Mouse (Mus musculus) ES-E14 (cell line): ENCODE results near the gene Cd86. TPM values are rescaled to one million over a fixed set of nuclear protein-coding genes. Genes with fewer than 3 reads are reported as not detected.
A peak's percentile ranks its signal among the peaks of the same experiment; 100 is the strongest.

ENCODE experiments used
- DNase-seq: peaks from one replicate; pipeline ENCODE4 v3.0.0-alpha.2; 2013; ENCODE audit warnings: low read depth, low spot score
- H3K27ac ChIP-seq: 2 replicates; pipeline ENCODE4 v1.5.1; 2012; ENCODE audit warnings: low read depth, mild to moderate bottlenecking, low read length, moderate library complexity, mixed read lengths; ENCODE audit not compliant: poor library complexity, insufficient read depth, severe bottlenecking
- H3K36me3 ChIP-seq: 2 replicates; pipeline ENCODE4 v1.6.1; 2012; ENCODE audit warnings: mild to moderate bottlenecking, low read length, moderate library complexity, mixed read lengths; ENCODE audit not compliant: control insufficient read depth, poor library complexity, insufficient read depth, severe bottlenecking
- H3K4me1 ChIP-seq, 2 experiments: fragments of 150-350 bp in 1 of 2; sonication (generic) in 1 of 2; 2 replicates each; pipeline ENCODE4 v1.6.1; 2012; ENCODE audit warnings: low read length in 2 of 2, mild to moderate bottlenecking in 1 of 2, mixed read lengths in 1 of 2; ENCODE audit not compliant: control insufficient read depth in 2 of 2, insufficient read depth in 2 of 2, poor library complexity in 1 of 2
- H3K4me3 ChIP-seq, 2 experiments: fragments of 150-350 bp in 1 of 2; sonication (generic) in 1 of 2; 2 replicates each; pipeline ENCODE4 v1.5.1; 2012; ENCODE audit warnings: low read length in 2 of 2, low read depth in 1 of 2, mild to moderate bottlenecking in 1 of 2, mixed read lengths in 1 of 2; ENCODE audit not compliant: insufficient read depth in 1 of 2, poor library complexity in 1 of 2, severe bottlenecking in 1 of 2
- H3K9ac ChIP-seq: 2 replicates; pipeline ENCODE4 v1.6.1; 2012; ENCODE audit warnings: low read depth, mild to moderate bottlenecking, low read length, mixed read lengths; ENCODE audit not compliant: poor library complexity, insufficient read depth, severe bottlenecking
- H3K9me3 ChIP-seq: fragments of 150-350 bp; sonication (generic); 2 replicates; pipeline ENCODE4 v1.6.1; 2012; ENCODE audit warnings: low read depth, mild to moderate bottlenecking, low read length; ENCODE audit not compliant: control insufficient read depth, insufficient read depth
- CHD2 ChIP-seq: IDR thresholded peaks from 2 replicates; pipeline ENCODE4 v1.6.1; 2014; ENCODE audit warnings: mild to moderate bottlenecking, low read depth, low read length, inconsistent platforms
- HCFC1 ChIP-seq: IDR thresholded peaks from 2 replicates; pipeline ENCODE4 v1.6.1; 2012; ENCODE audit warnings: low read length, inconsistent platforms, borderline replicate concordance; ENCODE audit not compliant: insufficient read depth
- MAFK ChIP-seq: IDR thresholded peaks from 2 replicates; pipeline ENCODE4 v1.6.1; 2014; ENCODE audit warnings: mild to moderate bottlenecking, low read depth, low read length, inconsistent platforms; ENCODE audit not compliant: insufficient read depth
- ZC3H11A ChIP-seq: IDR thresholded peaks from 2 replicates; pipeline ENCODE4 v1.6.1; 2012; ENCODE audit warnings: low read depth, mild to moderate bottlenecking, inconsistent platforms, low read length, borderline replicate concordance
- ZNF384 ChIP-seq: IDR thresholded peaks from 2 replicates; pipeline ENCODE4 v1.6.1; 2012; ENCODE audit warnings: low read depth, low read length, inconsistent platforms
- in situ Hi-C, 2 experiments: fragments of 600-800 bp; cut with MboI; formaldehyde crosslinking; loops; one replicate each; pipeline ENCODE4 v1.15.1; 2025; ENCODE audit warnings: low sequenced_read_pairs in 2 of 2, inconsistent platforms in 1 of 2; ENCODE audit not compliant: unreplicated experiment in 2 of 2
- total RNA-seq: library from RNA; depleted of rRNA; stranded (reverse); fragments of 300-350 nt; gene quantifications from 2 replicates; pipeline ENCODE4 v1.2.3, GENCODE M21; 2012

Gene Cd86
- total RNA-seq, 1 experiment: 0.62 TPM

- Histone ChIP-seq H3K9me3 (no peaks in the 10 kb centered on the region), H3K27ac (no peak overlapping the region), H3K9ac (no peak overlapping the region), H3K36me3 (no peaks in the 10 kb centered on the region), H3K4me3 (no peak overlapping the region), H3K4me1 (no peaks in the 10 kb centered on the region)
- no peak for DNase-seq
- in situ Hi-C loops: no loop called here
- TF ChIP-seq HCFC1: no peak
- TF ChIP-seq ZC3H11A: no peak
- no peak for TF ChIP-seq MAFK
- TF ChIP-seq CHD2: no peak
- TF ChIP-seq ZNF384: no peak
These were observed 83.8 kb downstream of the Cd86 start for GRCm38 (mm10) chr16:36582073-36582472.

- no peak for DNase-seq
- in situ Hi-C loops: no loop called here
- H3K9me3 ChIP-seq: no peaks in the 10 kb centered on the region
- no peak overlapping the region for H3K9ac ChIP-seq
- no peak overlapping the region for H3K27ac ChIP-seq
- no peaks in the 10 kb centered on the region for H3K36me3 ChIP-seq
- no peaks in the 10 kb centered on the region for H3K4me1 ChIP-seq
- H3K4me3 ChIP-seq: no peak overlapping the region
- TF ChIP-seq CHD2 (no peak), MAFK (no peak), HCFC1 (no peak), ZNF384 (no peak), ZC3H11A (no peak)
These were observed 93.9 kb downstream of the Cd86 start for GRCm38 (mm10) chr16:36571942-36572341.

- no peaks in the 10 kb centered on the region for H3K9me3 ChIP-seq
- no peak within 1 kb of the TSS for H3K27ac ChIP-seq
- in situ Hi-C loops: no loop called here
- TF ChIP-seq ZNF384 (no peak), HCFC1 (no peak), MAFK (no peak), CHD2 (no peak), ZC3H11A (no peak)
- DNase-seq: no peak
- peaks cover 3 to 7% of the 10 kb centered on the region in 2 experiments; a peak in 3 of 4 replicates for H3K4me1 ChIP-seq
- H3K9ac ChIP-seq: peak within 1 kb of the TSS; percentile 16; the same call in 1 of the 2 replicates
- H3K4me3 ChIP-seq: peak within 1 kb of the TSS; percentile 45 to 63
- H3K36me3 ChIP-seq: no peaks in the 10 kb centered on the region
These were observed 104.2 kb downstream of the Cd86 start, which contains the start of gene Casr for GRCm38 (mm10) chr16:36561386-36562338. Gene Casr (minus strand): TSS chr16:36562141.

GRCm38 (mm10) chr16:36559573-36559972 is 106.3 kb downstream of the Cd86 start:
- Histone ChIP-seq H3K9me3 (no peaks in the 10 kb centered on the region), H3K4me1 (peaks cover 3 to 7% of the 10 kb centered on the region in 2 experiments; a peak in 3 of 4 replicates), H3K36me3 (no peaks in the 10 kb centered on the region), H3K27ac (no peak overlapping the region), H3K9ac (no peak overlapping the region), H3K4me3 (no peak overlapping the region)
- DNase-seq: no peak
- TF ChIP-seq CHD2: no peak
- in situ Hi-C loops: no loop called here
